Mouse (Mus musculus) bone marrow, adult 2 months (tissue): ENCODE measurements around the gene Ppm1j.

ENCODE experiments used
- CTCF ChIP-seq: fragments of 200-500 bp; IDR thresholded peaks from 2 replicates; pipeline ENCODE4 v1.5.1; 2011; ENCODE audit warnings: low read length, control low read depth; ENCODE audit not compliant: control insufficient read depth, insufficient read depth
- POLR2A ChIP-seq: fragments of 200-500 bp; IDR thresholded peaks from 2 replicates; pipeline ENCODE4 v1.6.1; 2011; ENCODE audit warnings: low read depth, mild to moderate bottlenecking, control low read depth, low read length, borderline replicate concordance; ENCODE audit not compliant: control insufficient read depth

DNA sequence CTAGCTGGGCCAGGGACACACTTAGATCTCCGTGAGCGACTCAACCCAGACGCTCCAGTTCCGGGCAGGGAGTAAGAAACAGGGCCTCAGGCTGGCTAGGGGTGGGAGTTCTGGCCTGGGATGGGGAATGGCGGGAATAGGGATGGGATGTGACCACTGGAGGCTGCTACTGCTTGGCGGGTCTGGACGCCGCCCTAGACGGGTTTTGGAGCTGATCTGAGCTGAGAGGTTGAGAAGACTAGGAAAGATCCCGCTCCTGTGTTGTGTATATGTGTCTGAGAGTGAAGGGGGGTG is 8.4 kb downstream of the Ppm1j start:
- TF ChIP-seq CTCF, result no peak
- no peak for TF ChIP-seq POLR2A
